Comparison of ENCODE assay signal across 18 mouse cellular contexts in genomic region chr17:30320301-30320700, GRCm38 (mm10).
"Had no signal": no experiment of that assay in that cellular context is flagged by ENCODE, and none has a peak within 500 bp of the region (broad histone marks: within the 10 kb centered on the region; RNA-seq: fewer than 3 reads in every experiment).

No protein-coding gene starts in this region.

- H3K4me2 ChIP-seq: lung, embryonic 14.5 days; midbrain, embryonic 13.5 days; midbrain, embryonic 15.5 days; neural tube, embryonic 13.5 days; neural tube, embryonic 15.5 days had no signal

- DNase-seq: lung, adult 18-20 months; lung, embryonic 14.5 days; lung, postnatal 10 days; lung, postnatal 4 days; retina, postnatal 1 day; right cerebral cortex, adult 18-20 months; right cerebral cortex, postnatal 25 days; right cerebral cortex, postnatal 4 days; spleen, adult 18-20 months; thymus, adult 18-20 months; thymus, postnatal 14 days; thymus, postnatal 36 days had no signal

- H3K9ac ChIP-seq: lung, embryonic 14.5 days; midbrain, embryonic 13.5 days; midbrain, embryonic 15.5 days; neural tube, embryonic 13.5 days; neural tube, embryonic 15.5 days had no signal

- H3K9me3 ChIP-seq: midbrain, embryonic 10.5 days; midbrain, embryonic 13.5 days; midbrain, embryonic 15.5 days; neural tube, embryonic 13.5 days; neural tube, embryonic 15.5 days had no signal

- H3K27me3 ChIP-seq: midbrain, embryonic 13.5 days; midbrain, embryonic 15.5 days; neural tube, embryonic 13.5 days; neural tube, embryonic 15.5 days had no signal

- H3K36me3 ChIP-seq: midbrain, embryonic 13.5 days; midbrain, embryonic 15.5 days; neural tube, embryonic 13.5 days; neural tube, embryonic 15.5 days had no signal

- H3K4me1 ChIP-seq: midbrain, embryonic 10.5 days; midbrain, embryonic 13.5 days; midbrain, embryonic 15.5 days had no signal

- ATAC-seq: midbrain, embryonic 13.5 days; midbrain, embryonic 15.5 days had no signal

- H3K27ac ChIP-seq: midbrain, embryonic 10.5 days; midbrain, embryonic 13.5 days; midbrain, embryonic 15.5 days; neural tube, embryonic 13.5 days; neural tube, embryonic 15.5 days had no signal

- H3K4me3 ChIP-seq: midbrain, embryonic 10.5 days; midbrain, embryonic 13.5 days; midbrain, embryonic 15.5 days; myocyte; neural tube, embryonic 13.5 days; neural tube, embryonic 15.5 days had no signal
